Mouse (Mus musculus): ENCODE measurements at regions not wholly inside any gene's neighbourhood (a gene's known extent, or its start where the extent isn't known, plus 50 kb on each side); places are given as distances from the start of the nearest gene placed in this dataset.

GRCm38 (mm10) chr10:19068377-19068776, 52.9 kb upstream of the Tnfaip3 start:
- no peak for TF ChIP-seq CTCF (IDR thresholded peaks at IDR 0.05; ENCODE audit: insufficient read depth, low read depth, low read length)
- TF ChIP-seq POLR2A (IDR thresholded peaks at IDR 0.05; ENCODE audit: insufficient read depth, low read depth, low read length), result no peak

All from olfactory bulb, adult 2 months (tissue).